Mouse (Mus musculus) cerebral cortex, adult 2 months (tissue): ENCODE data around the gene Mga.

Experiments
- whole genome bisulfite sequencing: fragments of 180-500 bp; shearing (Covaris S2); methylation state at CpG from one replicate; pipeline ENCODE4 v1.1.7; 2018; 5-methylcytosine and 5-hydroxymethylcytosine counted together

The Mga gene

DNA sequence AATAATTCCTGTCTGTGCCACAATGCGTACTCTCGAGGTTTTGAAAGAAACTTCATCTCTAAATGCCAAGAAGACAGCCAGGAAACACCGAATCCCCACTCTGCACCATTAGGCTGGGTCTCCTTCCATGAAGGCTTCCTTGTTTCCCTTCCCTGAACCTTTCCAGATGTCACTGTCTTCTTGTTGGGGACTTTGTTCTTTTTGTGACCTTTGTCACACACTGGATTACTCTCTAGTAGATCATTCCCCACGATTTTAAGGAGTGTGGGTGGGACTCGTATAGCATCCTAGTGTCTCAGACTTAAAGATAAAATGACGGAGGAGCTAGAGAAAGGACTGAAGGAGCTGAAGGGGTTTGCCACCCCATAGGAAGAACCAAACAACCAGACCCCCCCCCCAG, 93.9 kb downstream of the Mga start:
- 70% methylated on average over 6 of the region's 6 CpGs for WGBS

DNA sequence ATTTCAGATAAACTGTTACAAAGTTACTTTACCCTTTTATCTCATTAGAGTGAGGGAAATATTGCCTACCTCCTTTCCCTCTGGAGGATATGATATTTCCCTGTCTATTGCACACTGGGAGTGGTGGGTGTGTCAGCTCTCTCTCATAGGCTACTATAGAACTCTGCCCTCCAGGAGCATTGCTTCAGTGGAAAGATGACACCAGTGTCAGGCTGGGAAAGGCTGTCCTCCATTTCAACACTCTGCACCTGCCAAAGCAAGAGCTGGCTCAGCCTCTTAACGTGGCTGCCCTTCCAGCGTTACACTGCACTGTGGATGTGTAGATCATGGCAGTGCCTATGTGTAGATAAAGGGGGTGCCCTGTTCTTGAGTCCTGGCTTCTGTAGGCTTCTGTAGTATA, 95.3 kb downstream of the Mga start:
- WGBS, result 81% methylated on average over 2 of the region's 2 CpGs

DNA sequence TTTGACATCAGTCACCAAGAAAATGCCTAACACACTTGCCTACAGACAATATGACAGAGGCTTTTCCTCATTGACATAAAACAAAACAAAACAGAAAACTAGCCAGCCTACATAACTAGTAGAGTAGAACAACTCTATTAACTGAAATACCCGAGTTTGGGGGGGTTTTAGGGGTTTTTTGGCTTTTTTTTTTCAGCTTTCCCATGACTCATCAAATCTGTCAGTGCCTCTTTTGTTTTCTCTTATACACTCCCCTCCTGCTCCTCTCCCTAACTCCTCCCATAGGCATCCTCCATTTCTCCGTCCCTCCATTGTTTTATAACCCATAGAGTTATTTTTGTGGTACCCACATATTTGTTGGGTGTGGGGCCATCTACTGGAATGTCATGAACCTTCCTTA, 96.5 kb downstream of the Mga start:
- 34% methylated on average over 2 of the region's 2 CpGs for WGBS

DNA sequence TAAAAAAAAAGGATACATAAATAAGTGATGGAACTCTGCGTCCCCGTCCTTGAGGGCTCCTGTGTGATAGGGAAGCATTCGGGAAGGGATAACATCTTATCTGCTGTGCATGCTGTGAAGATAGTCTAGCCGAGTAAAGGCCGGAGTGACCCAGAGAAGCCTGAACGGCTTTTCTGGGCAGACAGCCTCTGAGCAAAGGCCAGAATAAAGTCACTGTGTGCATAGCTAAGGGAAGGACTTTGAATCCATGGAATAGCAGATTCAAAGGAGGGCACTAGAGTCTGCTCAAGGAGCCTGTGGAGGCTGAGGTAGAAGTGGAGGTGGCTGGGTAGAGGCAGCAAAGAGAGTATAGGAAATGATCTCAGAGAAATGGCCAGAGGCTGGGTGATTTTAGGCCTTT, 97.8 kb downstream of the Mga start:
- 83% methylated on average over 6 of the region's 6 CpGs for WGBS

DNA sequence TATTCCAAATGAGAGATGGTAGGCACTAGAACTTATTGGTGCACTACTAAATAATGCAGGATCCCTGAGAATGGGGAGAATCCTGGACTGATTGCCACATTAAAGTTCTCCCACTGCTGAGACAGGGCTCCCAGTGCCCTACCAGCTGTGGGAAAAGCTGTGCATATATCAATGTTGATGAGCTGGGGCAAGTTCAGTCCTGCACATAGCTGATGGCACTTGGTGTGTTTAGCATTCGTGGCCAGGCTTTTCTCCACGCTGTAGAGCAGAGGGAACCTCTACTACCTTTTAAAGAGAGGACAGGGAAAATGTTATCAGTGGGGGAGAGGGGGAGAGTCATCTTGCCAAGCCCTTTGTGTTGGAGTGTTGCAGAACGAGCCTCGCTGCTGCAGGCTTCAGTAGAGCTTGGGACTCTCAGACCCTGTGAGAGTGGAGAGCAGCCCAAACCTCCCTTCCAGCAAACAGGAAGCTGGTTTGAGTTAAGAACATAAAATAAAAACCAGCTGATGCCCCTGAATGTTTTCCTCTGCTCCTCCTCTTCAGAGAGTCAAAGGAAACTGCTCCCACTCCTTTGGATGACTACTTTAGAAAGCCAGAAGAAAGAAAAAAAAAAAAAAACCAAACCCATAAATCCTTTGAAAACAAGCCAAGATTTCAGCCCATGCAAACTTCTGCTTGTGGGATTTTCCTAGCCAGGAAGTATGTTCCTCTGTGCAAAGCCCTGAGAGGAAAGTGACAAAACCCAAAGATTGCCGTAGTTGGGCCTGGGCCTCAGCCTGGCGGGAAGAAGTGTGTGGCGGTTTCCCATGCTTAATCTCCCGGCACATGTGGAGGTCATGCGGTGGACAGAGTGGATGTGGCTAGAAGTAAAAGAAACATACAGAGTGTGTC, 98.6 kb downstream of the Mga start:
- 27% methylated on average over 9 of the region's 9 CpGs for WGBS

DNA sequence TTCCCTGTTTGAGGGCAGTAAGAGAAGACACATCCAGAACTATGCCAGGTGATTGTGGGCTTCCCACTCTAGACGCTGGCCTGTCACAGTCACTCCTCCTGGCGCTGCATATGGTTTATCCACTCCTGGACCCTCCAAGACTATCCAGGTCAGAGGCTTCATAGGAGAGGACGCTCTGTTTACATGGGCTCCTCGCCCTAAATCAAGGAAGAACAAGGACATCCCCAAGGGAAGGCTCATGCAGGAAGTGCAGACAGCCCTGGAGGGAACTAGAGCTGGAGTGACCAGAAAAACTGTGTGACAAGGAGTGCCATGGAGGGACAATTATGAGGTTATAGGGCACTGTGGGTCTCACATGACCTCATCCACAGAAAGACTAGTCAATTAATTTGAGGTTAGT, 100.3 kb downstream of the Mga start:
- WGBS, result 82% methylated on average over 4 of the region's 4 CpGs

DNA sequence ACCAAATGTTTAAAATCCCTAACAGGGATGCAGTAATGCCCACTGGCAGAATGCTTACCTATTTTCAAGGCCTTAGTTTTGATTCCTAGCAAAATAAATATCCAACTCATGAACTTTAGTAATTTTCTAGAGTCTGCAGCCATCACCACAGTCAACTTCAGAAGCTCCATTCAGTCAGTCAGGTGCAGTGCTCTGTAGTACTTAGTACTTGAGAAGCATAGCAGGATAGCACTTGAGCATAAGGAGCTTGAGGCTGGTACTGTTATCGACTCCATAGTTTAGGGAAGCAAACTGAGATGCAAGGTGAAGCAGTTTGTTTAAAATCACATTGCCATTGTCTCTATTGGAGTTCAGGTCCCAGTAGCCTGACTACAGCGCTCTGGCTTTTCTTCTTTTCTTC, 102.7 kb downstream of the Mga start:
- 86% methylated on average over 2 of the region's 2 CpGs for WGBS

DNA sequence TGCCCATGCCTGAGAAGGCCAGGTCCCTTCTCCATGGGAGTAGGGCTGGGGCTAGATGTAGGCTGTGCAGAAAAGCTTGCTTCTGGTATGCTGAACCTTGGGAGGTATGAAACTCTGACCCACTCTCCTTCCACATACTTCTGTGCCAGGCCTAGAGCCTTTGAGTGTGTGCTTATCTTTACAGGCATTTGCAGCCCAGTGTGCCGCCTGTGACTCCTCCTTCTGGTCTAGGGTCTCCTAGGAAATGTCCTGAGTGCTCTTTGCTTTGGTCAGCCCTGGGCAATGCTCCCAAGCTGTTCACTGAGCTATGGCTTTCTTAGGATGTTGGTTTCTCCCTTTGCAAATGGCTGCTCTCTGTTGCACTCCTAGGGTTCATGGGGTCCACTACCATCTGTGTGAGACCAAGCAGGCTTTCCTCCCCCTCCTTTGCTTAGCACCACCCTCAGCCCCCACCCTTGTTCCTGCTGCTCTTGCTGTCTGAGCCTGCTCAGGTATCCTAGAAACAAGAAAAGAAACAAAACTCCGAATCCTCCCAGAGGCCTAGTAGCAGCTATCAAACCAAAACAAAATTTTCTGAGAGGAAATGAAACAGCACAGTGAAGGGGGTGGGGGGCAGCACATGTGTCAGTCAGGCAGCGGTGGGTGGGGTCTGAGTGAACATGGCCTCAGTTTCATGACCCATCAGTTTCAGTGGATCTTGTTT, 104.0 kb downstream of the Mga start:
- WGBS, result 67% methylated on average over 3 of the region's 3 CpGs

DNA sequence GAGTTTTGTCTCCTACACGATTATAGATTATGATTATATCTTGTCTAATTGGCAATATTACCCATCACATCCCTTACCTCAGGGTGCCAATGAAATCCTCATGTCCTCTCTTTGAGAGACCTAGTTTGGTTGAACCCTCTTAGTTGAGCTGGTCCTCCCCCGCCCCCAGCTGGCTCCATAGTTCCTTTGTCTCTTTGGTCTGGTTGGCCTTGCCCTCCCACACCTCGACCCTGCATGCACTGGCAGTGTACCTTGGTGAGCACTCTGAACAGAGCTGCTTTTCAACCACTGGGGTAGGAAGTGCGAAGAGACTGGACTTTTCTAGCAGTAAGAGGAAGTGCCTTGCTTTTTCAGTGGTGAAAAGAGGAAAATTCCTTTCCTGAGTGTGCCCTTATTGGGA, 104.9 kb downstream of the Mga start:
- WGBS, result 58% methylated on average over 4 of the region's 4 CpGs

DNA sequence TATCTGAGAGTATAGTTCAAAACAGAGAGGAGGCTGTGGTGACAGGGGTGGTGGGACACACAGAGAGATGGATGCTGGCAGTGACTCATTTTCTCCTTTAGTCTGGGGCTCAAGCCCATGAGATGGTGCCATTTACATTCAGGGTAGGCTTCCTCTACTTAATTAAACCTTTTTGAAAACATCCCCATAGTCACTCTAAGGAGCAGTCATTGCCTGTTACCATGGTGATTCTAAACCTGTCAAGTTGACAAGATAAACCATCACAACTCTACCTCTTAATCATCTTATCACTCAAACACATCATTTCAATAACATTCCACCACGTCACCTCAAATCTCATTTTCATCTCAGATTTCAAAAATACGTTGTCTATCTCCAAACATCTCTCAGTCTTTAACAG, 106.9 kb downstream of the Mga start:
- WGBS, result 87% methylated on average over 2 of the region's 2 CpGs

DNA sequence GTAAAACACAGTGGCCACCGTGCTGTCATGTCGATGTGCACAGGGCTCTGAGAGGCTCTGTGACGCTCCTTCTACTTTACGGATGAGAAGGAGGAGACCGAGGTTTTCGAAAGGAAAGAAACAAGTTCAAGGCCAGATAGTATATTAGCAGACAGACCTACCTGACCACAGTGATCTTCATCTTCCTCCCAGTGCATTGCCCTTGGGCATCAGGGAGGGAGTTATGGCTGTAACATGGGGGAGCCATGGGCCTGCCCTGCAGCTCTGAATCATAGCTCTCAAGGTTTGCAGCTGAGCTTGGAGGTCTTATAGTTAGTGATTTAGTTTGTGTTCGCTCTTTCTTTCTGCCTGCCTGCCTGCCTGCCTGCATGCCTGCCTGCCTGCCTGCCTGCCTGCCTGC, 109.7 kb downstream of the Mga start:
- 96% methylated on average over 7 of the region's 7 CpGs for WGBS

DNA sequence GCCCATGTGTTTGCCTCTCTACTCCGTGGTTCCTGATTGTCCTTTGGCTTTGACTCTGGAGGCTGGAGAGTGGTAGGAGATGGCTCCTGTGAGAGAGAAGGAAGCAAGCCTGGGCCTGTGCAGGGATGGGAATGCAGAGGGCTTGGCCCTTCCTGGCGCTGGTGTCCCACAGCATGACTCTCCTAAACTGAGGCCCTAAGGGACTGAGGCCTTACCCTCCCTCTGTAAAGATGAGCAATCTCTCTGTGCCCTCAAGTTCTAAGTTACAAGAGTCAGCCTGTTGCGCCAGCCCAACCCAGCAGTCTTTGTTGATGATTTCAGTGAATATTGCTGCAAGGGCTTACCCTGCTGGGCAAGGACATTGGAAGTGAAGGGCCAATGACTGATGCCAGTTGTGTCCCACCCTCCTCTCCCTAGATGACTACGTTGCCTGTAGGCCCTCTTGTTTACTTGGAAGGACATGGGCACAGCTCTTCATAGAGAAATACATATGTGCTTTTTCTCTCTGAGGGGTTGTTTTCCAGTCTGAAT, 110.7 kb downstream of the Mga start:
- WGBS, result 73% methylated on average over 4 of the region's 4 CpGs

DNA sequence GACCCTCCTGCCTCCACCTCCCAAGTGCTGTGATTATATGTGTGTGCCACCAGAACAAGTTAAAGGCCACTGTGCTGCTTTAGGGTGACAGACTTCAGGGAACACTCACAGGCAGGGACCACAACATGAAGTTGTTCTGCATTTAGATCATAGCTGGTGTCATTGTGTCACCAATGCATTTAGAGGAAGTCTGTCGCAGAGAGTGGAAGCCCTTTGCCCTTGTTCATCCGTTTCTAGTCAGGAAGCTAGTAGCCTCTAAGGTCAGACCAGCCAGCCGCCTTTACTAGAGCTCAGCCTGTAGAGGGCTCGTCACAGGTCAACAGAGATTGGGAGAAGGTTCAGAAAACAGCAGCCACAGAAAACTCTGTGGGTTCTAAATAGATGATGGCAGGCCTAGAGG, 111.6 kb downstream of the Mga start:
- WGBS, result 65% methylated on average over 4 of the region's 4 CpGs

DNA sequence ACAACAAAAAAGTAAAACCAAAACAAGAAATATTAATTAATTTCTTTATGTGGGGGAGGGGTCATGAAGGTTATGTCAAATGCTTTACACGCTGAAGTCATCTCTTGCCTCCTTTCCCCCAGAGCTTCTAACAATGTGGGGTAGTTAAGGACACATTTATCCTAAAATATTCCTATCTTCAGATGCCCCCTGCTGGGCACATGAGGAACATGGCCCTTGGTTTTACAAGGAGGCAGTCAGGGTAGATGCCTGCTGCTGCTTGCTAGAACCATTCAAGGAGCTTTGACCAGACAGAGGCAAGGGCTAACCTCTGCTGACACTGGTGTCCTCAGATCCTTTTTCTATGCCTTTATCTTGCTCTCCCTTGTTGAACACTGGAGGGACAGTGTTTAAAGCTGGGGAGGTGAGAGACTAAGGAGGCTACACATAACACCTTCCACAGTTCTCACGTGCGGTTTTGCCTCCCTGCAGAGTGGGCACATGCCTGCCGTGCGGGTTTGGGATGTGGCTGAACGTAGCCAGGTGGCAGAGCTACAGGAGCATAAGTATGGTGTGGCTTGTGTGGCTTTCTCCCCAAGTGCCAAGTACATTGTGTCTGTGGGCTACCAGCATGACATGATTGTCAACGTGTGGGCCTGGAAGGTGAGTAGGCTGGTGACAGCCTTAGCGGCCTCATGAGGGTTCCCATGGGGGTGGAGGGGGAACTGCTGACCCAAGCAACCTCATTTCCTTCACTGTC, 114.6 kb downstream of the Mga start:
- 46% methylated on average over 8 of the region's 8 CpGs for WGBS

DNA sequence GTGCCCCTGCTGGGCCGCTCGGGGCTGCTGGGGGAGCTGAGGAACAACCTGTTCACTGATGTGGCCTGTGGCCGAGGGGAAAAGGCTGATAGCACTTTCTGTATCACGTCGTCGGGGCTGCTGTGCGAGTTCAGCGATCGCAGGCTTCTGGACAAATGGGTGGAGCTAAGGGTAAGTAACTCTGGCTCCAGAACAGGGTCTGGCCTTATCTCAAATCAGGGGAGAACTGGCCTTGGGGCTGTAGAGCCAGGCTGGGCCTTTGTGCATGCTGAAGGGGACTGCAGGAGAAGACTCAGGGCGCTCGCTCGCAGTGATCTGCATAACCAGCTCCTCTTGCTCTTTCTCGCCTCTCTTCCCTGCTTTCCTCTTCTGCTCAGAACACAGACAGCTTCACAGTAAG, 115.9 kb downstream of the Mga start:
- WGBS, result 92% methylated on average over 13 of the region's 13 CpGs

DNA sequence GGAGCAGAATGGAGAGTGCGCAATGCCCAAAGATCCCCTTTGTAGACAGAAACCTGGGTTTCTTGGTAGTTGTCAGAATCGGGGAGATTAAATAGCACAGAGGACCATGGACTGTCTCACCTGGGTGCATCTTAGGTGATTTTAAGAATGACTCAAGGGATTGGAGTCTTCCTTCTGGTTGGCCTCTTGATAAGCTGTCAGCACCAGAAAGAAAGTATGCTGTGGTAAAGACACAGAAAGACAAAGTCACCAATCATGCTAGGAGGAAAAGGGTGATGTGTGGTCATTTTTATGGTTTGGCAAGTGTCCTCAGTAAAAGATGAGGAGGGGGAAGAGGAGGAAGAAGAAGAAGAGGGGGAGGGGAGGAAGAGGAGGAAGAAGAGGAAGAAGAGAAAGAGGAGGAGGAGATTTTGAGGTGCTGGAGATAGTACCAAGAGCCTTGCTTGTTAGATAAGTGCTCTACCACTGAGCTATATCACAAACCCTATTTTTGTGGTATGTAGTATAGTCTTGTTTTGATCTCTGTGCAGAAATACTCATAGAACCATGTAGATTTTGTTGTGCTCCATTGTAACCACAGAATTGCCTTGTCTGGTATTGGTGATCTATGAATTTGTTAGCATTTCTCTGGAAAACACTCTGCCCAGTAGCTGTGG, 116.9 kb downstream of the Mga start:
- WGBS, result 96% methylated on average over 2 of the region's 2 CpGs

DNA sequence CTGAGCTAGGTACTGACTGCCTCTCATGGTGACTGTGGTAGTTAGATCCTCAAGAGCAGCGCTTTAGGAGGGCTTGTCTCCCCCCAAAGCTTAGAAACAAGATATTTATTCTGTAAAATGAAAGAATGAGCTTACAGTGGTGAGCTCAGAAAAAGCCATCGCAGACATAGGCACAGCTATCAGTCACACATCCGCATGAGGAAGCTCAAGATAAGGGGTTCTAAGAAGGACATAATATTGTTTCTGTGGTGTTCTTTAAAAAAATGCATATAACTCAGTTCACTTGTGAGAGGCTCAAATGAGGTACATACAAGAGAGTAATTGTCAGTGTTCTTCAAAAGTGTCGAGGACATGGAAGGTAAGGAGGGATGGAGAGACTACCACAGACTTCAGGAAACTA, 118.9 kb downstream of the Mga start:
- 91% methylated on average over 4 of the region's 4 CpGs for WGBS

DNA sequence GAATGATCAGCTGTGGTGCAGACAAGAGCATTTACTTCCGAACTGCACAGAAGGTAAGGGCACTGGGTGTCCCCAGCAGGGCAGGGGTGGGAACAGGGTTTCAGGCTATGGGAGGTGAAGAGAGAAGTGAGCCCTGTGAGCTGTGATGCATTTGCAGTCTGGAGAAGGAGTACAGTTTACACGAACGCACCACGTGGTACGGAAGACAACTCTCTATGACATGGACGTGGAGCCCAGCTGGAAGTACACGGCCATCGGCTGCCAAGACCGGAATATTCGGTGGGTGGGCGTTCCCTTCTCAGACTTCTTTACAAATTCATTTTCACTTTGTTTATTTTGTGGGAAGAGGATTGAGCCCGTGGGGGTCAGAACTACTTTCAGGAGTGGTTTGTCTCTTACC, 120.6 kb downstream of the Mga start:
- 60% methylated on average over 12 of the region's 12 CpGs for WGBS
